Mouse (Mus musculus): ENCODE measurements around the gene Rnf212b.

The Rnf212b gene

DNA sequence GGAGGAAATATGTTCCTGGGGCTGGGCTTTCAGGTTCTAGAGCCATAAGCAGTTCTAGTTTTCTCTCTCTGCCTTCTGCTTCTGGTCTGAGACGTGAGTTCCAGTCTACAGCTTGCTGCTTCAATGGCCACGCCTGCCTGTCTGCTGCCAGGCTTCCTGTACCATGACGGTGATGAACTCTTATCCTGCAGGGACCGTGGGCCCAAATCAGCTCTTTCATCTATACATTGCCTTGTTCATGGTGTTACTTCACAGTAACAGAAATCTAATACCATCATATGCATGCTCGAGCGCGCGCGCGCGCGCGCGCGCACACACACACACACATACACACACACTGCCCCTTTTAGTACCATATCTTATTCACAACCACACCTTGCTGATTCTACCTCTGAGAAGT is 17.2 kb upstream of the Rnf212b start:
- DNase-seq (ENCODE audit: low spot score in 2 of 2): no peak

DNA sequence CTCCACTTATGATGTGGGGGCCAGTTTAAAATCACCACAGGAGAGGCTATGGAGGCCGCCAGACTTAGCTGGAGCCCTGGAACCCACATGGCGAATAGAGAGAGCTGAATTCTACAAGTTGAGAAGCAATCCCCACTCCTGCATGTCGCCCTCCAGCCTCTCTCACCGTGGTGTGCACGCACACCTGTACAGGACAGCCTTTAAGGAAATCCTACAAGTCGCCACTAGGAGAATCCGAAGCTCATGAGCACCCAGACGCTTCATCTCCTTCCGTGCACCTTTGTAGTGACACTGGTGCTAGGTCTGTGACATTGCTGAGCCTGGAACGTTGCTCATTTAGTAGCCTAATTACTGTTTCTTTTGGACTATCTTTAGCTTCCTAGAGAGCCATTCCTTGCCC is 14.3 kb upstream of the Rnf212b start:
- no peak for DNase-seq (ENCODE audit: low spot score in 2 of 2)

DNA sequence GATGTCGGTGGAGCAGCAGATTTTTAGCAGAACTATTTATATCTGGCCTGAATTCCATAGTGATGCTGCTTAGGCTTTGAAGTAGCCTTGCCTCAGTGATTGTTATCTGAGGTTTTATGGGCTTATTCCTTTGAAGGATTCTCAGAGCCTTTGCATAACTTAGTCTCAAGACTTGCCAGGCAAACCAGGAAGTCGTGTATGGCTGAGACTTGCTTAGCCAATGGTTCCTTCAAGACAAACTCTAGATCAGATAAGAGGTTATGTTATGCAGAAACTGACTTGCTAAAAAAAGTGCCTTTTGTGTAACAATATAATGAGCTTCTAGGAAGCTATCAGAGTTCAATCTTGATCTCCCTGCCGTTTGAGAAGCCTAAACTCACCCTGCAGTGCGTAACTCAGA is 11.5 kb upstream of the Rnf212b start:
- DNase-seq (ENCODE audit: low spot score in 2 of 2): no peak

DNA sequence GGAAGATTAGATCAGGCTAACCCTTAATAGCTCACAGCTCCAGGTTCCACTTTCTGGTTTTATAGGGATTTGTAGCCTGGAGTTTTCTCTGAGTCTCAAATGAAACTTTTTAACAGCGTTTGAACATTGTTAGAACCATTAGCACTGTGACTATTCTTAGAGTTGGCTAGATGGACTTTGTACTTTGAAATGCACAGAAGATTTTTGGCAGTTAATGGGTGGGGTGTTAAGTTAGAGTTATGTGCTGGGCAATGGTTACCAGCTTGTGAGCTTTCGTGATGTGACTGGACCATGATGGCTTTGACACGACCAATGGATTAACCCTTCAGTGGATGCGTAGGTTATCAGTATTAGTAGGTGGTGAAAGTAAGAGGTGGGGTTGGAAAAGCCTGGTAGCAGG is 7.8 kb upstream of the Rnf212b start:
- no peak for DNase-seq (ENCODE audit: low spot score in 2 of 2)

DNA sequence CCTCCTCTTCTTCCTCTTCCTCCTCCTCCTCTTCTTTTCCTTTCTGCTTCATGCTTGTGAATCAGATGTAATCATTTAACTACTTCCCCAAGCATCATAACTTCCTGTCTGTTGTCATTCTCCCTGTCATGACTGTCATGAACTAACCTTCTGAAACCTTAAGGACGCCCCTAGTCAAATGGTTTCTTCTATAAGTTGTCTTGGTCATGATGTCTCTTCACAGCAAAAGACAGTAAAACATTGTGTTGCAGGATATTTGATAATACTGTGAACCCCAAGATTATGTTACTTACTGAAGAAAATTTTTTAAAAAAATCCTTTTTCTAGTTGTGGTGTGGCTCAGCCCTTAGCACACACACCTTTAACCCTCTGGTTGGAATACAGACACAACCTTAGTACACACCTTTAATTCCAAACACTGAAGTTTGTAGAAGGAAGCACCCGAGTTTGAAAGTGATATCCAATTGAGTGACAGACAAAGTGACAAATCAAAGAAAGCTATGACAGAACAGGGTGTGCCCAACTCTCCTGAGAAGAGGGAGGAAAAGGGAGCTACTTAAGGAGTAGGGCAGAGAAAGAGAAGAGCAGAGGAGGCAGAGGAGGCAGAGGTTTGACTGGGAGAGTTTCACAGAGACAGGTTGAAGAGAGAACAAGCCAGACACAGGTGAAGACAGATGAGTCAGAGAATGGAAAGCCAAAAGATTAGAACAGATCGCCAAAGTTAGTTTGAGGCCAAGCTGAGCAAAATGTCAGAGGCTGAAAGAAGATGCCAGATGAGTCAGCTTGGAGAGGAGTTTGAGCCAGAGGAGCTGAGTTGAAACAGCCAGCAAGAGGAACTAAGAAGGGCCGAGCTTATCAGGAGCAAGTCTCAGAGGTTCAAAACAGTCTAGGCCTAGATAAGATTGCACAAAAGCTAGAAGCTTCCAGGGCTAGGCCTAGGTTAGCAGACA is 4.9 kb upstream of the Rnf212b start:
- DNase-seq (ENCODE audit: low spot score in 2 of 2): peak; percentile 23 to 47

DNA sequence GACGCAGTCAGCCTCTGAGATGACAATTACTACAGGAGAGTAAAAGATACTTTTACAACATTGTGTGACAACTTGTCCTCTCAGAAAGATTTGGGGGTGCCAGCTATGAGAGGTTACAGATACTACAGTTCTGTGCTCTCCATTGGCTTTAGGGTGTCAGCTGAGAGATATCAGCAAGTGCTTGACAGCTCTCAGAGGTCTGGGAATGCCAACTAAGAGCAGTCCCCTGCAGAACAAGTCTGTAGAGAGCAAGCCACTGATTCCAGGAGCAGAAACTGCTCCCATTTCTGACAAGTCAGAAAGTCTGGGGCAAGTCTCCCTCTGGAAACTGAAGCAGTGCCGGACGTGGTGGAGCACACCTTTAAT is 4.3 kb upstream of the Rnf212b start:
- DNase-seq (ENCODE audit: low spot score in 2 of 2): no peak

DNA sequence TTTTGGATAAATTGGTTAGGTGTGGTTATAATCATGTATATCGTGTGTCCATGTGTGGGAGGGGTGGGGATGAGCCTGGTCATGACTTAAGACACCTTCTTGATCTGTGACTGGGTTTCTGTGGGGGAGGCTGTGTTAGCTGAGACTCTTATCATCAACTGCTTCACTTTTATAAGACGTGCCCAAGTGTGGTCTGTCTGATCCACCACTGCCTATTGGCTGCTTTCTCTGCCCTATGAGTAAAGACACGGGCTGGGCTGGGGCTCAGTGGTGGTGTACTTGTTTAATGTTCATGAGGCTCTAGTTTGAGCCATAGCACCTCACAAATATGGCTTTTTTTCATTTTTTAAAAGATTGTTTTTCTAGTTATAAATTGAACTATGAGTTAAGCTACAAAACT is 1.8 kb downstream of the Rnf212b start:
- no peak for DNase-seq (ENCODE audit: low spot score in 2 of 2)

DNA sequence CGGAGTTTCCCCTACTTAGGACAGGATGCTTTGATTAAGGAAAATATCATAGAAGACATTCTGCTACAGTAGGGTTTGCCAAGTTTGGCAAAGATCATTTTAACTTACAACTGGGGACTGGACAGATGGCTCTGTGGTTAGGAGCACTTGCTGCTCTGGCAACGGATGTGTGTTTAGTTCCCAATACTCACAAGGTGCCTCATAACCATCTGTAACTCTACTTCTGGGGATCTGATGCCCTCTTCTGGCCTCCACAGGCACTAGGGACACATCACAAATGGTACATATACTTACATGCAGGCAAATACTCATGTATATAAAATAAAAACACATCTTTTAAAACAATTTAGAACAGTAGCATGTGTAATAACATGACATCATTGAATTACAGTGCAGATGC is 3.9 kb downstream of the Rnf212b start:
- DNase-seq (ENCODE audit: low spot score in 2 of 2): no peak

DNA sequence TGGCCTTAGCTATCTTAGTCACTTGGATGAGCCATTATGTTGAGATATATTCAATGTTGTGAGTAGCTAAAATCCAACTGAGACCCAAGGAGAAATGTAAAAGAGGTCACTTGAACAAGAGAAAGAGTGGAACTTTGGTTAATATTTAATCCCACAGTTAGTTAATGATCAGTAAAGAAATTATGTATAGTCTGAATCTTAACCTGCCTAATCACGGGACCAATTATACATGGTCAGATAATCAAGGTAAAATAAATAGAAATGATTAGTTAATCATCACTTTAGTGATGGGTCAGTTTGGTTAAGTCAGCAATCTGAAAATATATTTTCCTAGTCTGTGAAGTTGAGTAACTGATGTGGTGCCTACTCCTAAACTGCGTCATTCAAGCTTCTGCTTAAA is 8.4 kb downstream of the Rnf212b start:
- no peak for DNase-seq (ENCODE audit: low spot score in 2 of 2)

DNA sequence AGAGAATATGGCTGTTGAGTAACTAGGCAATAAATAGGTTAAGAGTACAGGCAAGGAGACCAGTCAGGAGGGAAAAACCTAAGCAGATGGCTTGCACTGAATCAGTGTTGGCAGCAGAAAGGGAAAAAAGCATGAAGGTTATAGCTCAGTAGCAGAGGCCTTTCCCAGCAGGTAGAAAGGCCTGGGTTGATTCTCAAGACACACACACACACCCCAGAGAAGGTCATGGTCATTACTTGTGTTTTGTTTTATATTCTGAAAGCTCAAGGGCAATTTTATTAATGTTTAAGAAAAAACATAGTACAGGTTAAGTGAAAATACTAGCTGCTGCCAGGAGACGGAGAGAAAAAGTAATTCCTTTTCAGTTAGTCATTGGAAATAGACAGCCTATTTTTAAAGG is 9.8 kb downstream of the Rnf212b start:
- no peak for DNase-seq (ENCODE audit: low spot score in 2 of 2)

DNA sequence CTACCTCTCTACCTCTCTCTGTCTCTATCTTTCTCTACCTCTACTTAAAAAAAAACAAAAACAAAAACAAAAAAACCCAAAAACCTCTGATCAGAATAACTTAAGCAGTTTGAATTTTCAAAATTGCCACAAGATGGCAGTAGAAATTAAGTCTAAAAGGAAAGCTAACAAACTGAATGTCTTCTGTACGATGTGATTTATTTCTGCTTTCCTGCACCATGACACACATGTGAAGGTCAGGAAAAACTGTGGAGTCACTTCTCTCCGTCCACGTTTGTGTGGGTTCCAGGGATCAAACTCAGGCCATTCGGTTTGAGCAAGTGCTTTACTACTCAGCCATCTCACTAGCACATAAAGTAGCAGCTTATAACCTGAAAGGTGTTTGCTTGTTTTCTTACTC is 29.5 kb downstream of the Rnf212b start:
- DNase-seq (ENCODE audit: low spot score in 2 of 2): no peak

DNA sequence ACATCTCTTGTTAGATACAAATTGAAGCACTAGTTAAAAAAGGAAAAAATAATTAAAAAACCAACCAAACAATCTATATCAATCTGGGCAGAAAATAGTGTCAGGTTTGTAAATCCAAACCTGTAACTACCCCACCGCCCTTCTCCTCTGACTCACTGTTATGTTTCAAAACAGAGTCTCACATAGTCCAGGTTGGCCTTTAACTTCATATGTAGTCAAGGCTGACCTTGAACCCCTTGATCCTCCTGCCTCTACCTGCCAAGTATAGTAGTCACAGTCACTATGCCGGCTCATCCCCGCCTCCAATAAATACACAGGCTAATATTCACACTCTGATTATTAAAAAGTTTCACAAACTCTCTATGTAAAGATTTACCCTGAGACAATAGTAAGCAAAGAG is 41.8 kb downstream of the Rnf212b start:
- DNase-seq (ENCODE audit: low spot score in 2 of 2): no peak

DNA sequence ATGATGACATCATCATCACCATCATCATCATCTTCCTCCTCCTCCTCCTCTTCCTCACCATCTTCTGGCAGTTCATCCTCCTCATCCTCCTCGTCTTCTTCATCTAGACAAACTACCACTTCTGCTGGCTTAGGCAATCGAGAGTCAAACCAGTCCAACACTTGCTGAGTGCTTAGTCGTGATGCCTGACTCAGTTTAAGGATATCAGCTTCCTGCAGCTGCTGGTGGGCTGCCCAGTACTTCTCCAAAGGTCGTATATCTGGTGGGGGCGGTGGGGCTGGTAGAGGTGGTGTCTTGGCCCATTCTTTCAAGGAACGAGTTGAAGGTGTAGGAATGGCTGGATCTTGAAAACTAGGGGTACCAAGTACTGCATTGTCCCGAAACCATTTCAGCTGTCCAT is 42.8 kb downstream of the Rnf212b start:
- DNase-seq (ENCODE audit: low spot score in 2 of 2): no peak

DNA sequence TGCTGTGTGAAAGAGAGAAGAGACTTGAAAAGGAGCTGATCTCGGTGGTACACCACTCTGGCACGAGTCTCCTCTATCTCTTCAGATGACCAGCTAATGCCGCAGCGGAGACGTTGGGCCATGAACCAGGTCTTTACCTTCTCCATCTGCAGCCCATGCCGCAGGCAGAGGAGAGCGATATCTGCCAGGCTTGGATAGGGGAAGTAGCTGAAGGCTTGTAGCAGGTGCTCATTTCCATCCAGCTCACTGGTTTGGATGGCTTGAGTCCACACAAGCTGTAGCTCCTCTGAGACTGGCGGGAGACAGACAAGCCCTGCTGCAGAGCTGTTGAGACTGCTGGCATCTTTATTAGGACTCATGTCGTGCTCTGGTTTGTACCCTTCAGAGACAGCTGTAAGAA is 44.0 kb downstream of the Rnf212b start:
- DNase-seq (ENCODE audit: low spot score in 2 of 2): no peak

DNA sequence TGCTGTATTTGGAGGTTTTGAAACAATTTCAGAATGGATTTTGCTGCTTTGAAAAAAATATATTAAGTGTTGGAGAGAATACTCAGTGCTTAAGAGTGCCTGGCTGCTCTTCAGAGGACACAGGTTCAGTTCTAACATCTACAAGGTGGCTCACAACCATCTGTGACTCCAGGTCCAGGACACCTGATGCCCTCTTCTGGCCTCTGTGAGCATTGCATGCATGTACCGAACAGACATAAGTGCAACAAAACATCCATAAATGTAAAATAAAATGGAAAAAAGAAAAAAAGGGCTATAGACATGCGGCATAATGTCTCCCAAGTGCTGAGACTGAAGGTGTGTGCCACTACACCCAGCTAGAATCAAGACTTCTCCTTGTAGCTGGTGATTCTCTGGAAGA is 46.6 kb downstream of the Rnf212b start:
- DNase-seq (ENCODE audit: low spot score in 2 of 2): peak in 1 of 2 experiments; percentile 36

DNA sequence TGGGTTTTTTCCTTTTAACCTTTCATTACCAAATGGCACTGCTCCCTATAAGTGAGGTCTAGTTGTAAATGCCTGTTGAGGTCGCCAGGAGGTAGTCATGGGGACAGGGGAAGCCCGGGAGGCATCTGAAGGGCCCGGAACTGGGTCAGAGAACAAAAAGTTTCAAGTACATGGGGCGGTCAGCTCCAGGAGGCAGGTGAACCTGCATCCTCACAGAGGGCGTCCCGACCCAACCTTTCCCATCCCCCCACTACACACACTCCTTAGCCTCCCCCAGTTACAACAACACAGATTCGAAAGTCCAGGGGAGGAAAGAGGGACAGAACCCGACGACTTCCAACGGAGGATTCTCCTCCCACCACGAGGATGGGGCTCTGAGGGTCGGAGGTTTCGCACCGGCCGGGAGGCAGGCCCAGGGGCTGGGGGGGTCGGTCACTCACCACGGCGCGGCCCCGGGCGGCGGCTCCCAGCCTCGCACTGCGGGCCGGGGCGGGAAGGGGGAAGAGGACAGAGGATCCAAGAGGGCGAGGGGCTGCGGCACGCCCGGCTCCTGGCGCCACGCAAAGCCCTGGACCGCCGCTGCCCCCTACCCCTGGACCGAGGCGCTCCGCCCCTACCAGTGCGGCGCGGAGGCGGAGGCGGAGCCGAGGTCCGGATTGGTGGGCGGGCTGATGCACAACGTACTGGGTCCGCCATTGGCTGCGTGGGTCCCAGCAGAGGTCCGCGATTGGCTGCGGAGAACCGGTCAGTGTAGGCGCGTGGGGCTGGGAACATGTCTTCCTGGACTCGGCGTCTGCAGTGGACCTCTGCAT is 49.8 kb downstream of the Rnf212b start:
- DNase-seq (ENCODE audit: low spot score in 2 of 2): peak; percentile 92 to 94

DNA sequence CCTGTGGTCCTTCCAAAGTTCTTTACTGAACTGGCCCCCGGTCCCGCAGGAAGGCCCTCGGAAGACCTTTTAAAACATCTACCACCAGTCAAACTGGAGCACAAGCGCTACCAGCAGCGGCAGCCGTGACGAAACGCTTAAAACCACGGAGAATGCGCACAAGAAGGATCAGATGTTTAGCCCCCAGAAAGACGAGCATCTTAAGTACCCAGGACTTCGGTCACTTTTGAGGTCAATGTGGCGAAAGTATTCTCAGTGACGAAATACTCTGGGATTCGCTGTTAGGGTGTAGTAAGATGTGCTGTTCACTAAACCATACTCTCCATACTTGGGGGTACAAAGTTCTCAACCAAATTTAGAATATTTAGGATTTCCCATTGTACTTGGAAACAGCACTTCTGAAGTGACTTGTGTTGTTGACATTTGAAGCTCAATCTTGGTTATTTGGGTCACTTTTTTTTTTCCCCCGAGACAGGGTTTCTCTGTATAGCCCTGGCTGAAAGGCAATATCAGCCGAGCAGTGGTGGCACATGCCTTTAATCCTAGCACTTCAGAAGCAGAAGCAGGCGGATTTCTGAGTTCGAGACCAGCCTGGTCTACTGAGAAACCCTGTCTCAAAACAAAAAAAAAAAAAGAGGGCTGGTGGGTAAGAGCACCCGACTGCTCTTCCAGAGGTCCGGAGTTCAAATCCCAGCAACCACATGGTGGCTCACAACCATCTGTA is 50.5 kb downstream of the Rnf212b start:
- no peak for DNase-seq (ENCODE audit: low spot score in 2 of 2)

DNA sequence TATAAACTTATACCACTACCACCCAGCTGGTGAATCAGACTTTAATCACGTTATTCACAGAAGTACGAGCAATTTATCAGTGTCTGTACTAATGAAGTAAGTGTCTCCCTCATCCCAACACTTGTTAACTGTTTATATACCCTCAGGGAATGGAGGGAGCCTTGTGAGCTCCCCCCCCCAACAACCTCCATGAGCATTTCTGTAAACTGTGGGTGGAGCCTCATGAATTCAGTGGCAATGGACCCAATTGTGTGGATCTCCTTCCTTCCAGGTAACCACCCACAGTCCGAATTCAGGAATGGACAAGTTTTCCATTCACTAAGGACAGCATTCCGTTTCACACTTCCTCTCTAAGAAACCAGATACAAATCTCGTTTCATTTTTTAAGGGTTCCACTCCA is 51.7 kb downstream of the Rnf212b start:
- DNase-seq (ENCODE audit: low spot score in 2 of 2): no peak

DNA sequence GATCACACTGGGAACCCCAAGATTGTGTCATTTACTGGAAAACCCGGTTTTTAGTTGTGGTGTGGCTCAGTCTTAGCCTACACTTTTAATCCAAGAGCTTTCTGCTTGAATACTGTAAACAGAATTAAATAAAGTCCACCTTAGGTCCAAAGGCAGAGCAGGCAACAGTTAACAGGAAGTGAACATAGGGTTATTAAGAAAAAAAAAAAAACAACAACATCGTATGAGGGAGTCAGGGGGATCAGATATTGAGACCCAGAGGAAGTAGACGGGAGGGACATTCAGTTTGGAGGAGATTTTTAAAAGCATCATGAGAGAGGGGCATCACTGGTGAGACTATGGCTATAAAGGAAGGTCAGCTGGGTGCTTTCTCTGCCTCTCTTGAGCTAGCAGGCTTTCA is 52.3 kb downstream of the Rnf212b start:
- DNase-seq (ENCODE audit: low spot score in 2 of 2): no peak

DNA sequence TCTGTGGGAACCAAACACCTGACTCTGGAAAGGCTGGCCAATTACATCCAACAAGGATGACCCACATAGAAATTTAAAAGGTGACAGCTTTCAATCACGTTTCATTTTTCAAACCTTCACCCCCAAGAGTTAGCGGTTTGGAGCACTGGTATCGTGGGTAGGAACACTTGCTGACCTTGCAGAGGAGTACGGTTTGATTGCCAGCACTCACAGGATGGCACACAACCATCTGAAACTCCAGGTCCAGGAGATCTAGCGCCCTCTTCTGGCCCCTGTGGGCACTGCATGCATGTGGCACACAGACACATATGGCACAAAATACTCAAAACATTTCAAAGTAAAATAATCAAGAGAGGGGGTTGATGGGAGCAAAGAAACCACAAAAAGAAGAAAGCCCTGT is 53.0 kb downstream of the Rnf212b start:
- no peak for DNase-seq (ENCODE audit: low spot score in 2 of 2)

DNA sequence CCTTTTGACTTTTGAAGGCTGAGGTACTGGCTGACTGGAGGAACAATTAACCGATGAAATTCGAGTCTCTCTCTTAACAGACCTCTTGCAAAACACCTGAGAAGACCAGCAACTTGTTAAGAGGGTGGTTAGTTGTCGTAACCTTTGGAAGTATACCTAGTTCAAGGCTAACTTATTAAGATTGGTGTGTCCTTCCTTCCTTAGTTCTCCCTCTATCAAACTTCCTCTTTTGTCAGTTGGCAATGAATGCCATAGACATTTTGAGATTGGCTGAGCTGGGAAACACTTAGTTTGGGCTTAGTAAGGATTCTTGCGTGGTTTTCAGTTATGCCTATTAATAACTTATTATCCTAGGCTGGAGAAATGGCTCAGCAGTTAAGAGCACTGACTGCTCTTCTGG is 54.1 kb downstream of the Rnf212b start:
- DNase-seq (ENCODE audit: low spot score in 2 of 2): no peak

DNA sequence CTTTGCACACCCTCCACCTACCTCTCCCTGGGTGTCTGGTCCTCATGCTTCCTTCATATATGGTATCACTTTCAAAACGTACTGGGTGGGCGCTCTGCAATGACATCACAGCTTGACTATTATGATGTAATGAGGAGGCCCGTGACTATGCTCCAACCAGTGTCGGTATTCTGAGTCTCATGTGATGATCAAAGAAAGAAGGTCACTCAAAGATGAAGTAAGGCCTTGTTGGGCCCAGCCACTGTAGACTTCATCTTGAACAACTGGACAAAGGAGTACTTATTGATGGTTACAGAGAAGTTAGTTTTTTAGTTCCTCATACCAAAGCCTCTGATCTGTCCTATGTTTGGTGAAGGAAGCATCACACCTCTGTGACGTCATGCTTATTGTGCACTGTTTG is 56.9 kb downstream of the Rnf212b start, which contains the start of gene Homez:
Homez (minus strand) TSS at position 101 of the 400 bp plus-strand sequence.
- DNase-seq (ENCODE audit: low spot score in 2 of 2): no peak

All from heart, adult 9 months (tissue).